Mouse (Mus musculus) hindbrain, embryonic 10.5 days (tissue): ENCODE results near the gene Prkcz. TPM values are rescaled to one million over a fixed set of nuclear protein-coding genes. Genes with fewer than 3 reads are reported as not detected.

ENCODE experiments used
- DNase-seq: peaks from one replicate; pipeline ENCODE4 v3.0.0-alpha.2; 2017; ENCODE audit warnings: low spot score
- H3K27ac ChIP-seq: fragments of 300-500 bp; sonication (generic); 2 replicates; pipeline ENCODE4 v1.5.1; 2016; ENCODE audit warnings: mild to moderate bottlenecking, moderate library complexity
- H3K27me3 ChIP-seq: fragments of 300-500 bp; sonication (generic); 2 replicates; pipeline ENCODE4 v1.6.1; 2016; ENCODE audit warnings: mild to moderate bottlenecking; ENCODE audit not compliant: poor library complexity, insufficient read depth, severe bottlenecking
- H3K36me3 ChIP-seq: fragments of 300-500 bp; sonication (generic); 2 replicates; pipeline ENCODE4 v1.6.1; 2016; ENCODE audit warnings: mild to moderate bottlenecking, moderate library complexity
- H3K4me1 ChIP-seq: fragments of 300-500 bp; sonication (generic); replicated peaks from 2 replicates; pipeline ENCODE4 v1.6.1; 2016; ENCODE audit warnings: mild to moderate bottlenecking
- H3K4me3 ChIP-seq: fragments of 300-500 bp; sonication (generic); 2 replicates; pipeline ENCODE4 v1.5.1; 2016; ENCODE audit warnings: mild to moderate bottlenecking, moderate library complexity
- H3K9me3 ChIP-seq: fragments of 300-500 bp; sonication (generic); 2 replicates; pipeline ENCODE4 v1.6.1; 2016; ENCODE audit warnings: mild to moderate bottlenecking, moderate library complexity
- WGBS: fragments of 180-500 bp; shearing (Covaris S2); methylation state at CpG from one replicate; pipeline ENCODE4 v1.1.7; 2016; 5-methylcytosine and 5-hydroxymethylcytosine counted together
- polyA plus RNA-seq: library from polyadenylated mRNA; unstranded; fragments of >200 nt; fragmentation: Nextera tagmentation; extraction: Ambion mirVana; gene quantifications from 2 replicates; pipeline ENCODE4 v1.2.1, GENCODE M21; 2016

The Prkcz gene
- polyA plus RNA-seq, 1 experiment from 2014 or later, result 19.3 TPM

DNA sequence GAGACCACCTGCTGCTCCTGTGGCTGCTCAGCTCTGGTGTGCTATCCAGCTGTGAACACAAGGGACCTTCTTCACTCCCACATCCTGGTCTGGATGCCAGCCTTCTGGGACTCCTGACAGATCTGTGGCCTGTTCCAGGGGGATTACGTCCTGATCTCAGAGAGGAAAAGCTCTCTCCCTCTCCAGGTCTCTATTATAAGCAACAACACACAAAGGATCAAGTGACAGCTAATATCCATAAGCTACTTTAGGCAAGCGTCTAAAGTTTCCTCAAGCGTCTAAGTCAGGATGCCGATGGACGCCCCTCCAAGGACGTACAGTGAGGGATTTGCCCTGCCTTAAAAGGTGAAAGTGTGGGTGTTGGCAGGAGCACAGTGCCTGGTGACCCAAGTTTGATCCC, 78.9 kb downstream of the Prkcz start:
- H3K4me3 ChIP-seq, result no peak overlapping the region
- peaks cover 61% of the 10 kb centered on the region for H3K4me1 ChIP-seq
- no peaks in the 10 kb centered on the region for H3K36me3 ChIP-seq
- WGBS, result 54% methylated on average over 6 of the region's 6 CpGs
- H3K27ac ChIP-seq, result peak overlapping the region; percentile 66
- H3K9me3 ChIP-seq, result no peaks in the 10 kb centered on the region
- H3K27me3 ChIP-seq, result no peaks in the 10 kb centered on the region
- no peak for DNase-seq

GRCm38 (mm10) chr4:155281652-155282051, 79.5 kb downstream of the Prkcz start:
- WGBS, result 84% methylated on average over 8 of the region's 8 CpGs
- peaks cover 61% of the 10 kb centered on the region for H3K4me1 ChIP-seq
- H3K27ac ChIP-seq, result peak overlapping the region; percentile 66
- no peak overlapping the region for H3K4me3 ChIP-seq
- no peaks in the 10 kb centered on the region for H3K9me3 ChIP-seq
- DNase-seq, result no peak
- no peaks in the 10 kb centered on the region for H3K36me3 ChIP-seq
- no peaks in the 10 kb centered on the region for H3K27me3 ChIP-seq

DNA sequence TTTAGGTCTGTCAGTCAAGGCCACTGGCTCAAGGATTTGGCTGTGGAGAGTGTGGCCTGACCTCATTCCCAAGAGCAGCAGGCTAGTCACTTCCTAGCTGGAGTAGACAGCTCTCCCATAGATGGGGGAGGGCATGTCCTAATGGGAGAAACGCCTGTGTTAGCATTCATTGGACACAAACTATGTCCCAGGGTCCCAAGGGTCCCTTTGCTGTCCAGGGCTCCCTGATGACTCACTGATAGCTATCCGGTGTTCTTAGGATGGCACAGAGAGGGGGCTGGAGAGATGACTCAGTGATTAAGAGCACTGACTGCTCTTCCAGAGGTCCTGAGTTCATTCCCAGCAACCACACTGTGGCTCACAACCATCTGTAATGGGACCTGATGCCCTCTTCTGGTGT, 79.9 kb downstream of the Prkcz start:
- Histone ChIP-seq H3K4me1 (peaks cover 61% of the 10 kb centered on the region), H3K4me3 (no peak overlapping the region), H3K9me3 (no peaks in the 10 kb centered on the region), H3K36me3 (no peaks in the 10 kb centered on the region), H3K27me3 (no peaks in the 10 kb centered on the region), H3K27ac (no peak overlapping the region; the same call in 1 of the 2 replicates)
- 81% methylated on average over 2 of the region's 2 CpGs for WGBS
- no peak for DNase-seq

- DNase-seq, result no peak
- no peaks in the 10 kb centered on the region for H3K27me3 ChIP-seq
- H3K4me3 ChIP-seq, result no peak overlapping the region
- H3K4me1 ChIP-seq, result peaks cover 61% of the 10 kb centered on the region
- no peaks in the 10 kb centered on the region for H3K36me3 ChIP-seq
- H3K27ac ChIP-seq, result no peak overlapping the region
- 94% methylated on average over 1 of the region's 1 CpGs for WGBS
- H3K9me3 ChIP-seq, result no peaks in the 10 kb centered on the region
Measured at GRCm38 (mm10) chr4:155280768-155281121, 80.4 kb downstream of the Prkcz start.

DNA sequence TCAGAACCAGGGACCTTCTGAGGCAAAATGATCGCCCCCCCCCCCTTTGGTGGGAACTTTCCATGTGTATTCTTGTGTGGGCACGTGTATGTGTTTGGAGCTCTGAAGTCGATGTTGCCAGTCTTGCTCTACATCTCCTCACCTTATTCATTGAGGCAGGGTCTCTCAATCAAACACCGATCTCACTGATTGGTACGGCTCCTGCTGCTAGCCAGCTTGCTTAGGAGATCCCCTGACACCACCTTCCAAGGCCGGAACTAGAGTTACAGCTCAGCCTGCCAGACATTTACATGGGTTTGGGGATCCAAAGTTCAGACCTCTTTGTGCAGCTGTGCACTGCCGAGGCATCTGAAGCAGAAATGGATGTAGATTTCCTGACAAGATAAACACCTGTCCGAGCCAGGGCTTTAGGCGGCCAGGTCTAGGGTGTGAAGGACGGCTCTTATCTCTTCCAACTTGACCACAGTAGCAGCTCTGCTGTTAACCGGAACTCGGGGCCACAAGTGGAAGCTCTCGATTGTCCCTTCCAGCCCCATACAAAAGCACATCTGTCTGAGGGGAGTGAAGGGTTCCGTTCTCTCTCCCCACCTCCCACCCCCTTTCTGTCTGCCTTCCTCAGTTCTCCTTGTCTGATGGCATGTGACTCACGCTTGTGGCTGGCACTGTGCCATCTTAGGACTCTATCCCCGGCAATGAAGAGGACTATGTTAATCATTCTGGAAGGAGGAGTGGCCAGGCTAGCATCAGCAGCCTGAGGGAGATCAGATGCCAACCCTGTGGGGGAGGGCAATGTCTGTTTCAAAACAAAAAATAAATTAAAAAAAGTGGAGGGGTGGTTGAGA, 81.0 kb downstream of the Prkcz start:
- 90% methylated on average over 16 of the region's 16 CpGs for WGBS
- Histone ChIP-seq H3K27me3 (no peaks in the 10 kb centered on the region), H3K27ac (no peak overlapping the region), H3K4me3 (no peak overlapping the region), H3K4me1 (peaks cover 58% of the 10 kb centered on the region), H3K9me3 (no peaks in the 10 kb centered on the region), H3K36me3 (no peaks in the 10 kb centered on the region)
- DNase-seq, result no peak

GRCm38 (mm10) chr4:155279054-155279453, 82.1 kb downstream of the Prkcz start:
- no peaks in the 10 kb centered on the region for H3K9me3 ChIP-seq
- peak overlapping the region; percentile 57; the same call in 1 of the 2 replicates for H3K27ac ChIP-seq
- H3K4me1 ChIP-seq, result peaks cover 55% of the 10 kb centered on the region
- 84% methylated on average over 8 of the region's 8 CpGs for WGBS
- no peaks in the 10 kb centered on the region for H3K27me3 ChIP-seq
- no peak overlapping the region for H3K4me3 ChIP-seq
- DNase-seq, result no peak
- no peaks in the 10 kb centered on the region for H3K36me3 ChIP-seq

DNA sequence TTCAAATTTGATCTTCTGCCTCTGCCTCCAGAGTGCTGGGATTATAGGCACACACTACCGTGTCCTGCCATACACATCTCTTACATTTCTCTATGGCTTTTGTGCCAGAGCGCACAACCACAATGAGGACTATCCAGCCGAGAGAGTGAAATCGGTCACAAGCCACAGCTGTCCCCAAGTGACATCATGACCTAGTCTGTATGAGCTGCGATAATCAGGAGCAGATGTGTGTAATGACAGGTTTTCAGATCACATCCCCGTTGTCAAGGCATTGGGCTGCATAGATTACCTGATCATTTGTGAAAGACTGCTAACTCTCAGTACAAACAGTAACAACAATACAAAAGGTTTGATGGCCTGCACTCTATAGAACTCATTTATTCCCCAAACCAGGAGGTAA, 83.2 kb downstream of the Prkcz start:
- Histone ChIP-seq H3K9me3 (no peaks in the 10 kb centered on the region), H3K4me1 (peaks cover 45% of the 10 kb centered on the region), H3K36me3 (no peaks in the 10 kb centered on the region), H3K27ac (peak overlapping the region; percentile 57), H3K27me3 (no peaks in the 10 kb centered on the region), H3K4me3 (no peak overlapping the region)
- WGBS, result 59% methylated on average over 6 of the region's 6 CpGs
- no peak for DNase-seq

GRCm38 (mm10) chr4:155274851-155275250, 86.3 kb downstream of the Prkcz start:
- no peaks in the 10 kb centered on the region for H3K9me3 ChIP-seq
- H3K36me3 ChIP-seq, result no peaks in the 10 kb centered on the region
- H3K27me3 ChIP-seq, result no peaks in the 10 kb centered on the region
- no peak overlapping the region for H3K4me3 ChIP-seq
- H3K27ac ChIP-seq, result no peak overlapping the region
- DNase-seq, result no peak
- peaks cover 21% of the 10 kb centered on the region for H3K4me1 ChIP-seq
- WGBS, result 68% methylated on average over 3 of the region's 3 CpGs

DNA sequence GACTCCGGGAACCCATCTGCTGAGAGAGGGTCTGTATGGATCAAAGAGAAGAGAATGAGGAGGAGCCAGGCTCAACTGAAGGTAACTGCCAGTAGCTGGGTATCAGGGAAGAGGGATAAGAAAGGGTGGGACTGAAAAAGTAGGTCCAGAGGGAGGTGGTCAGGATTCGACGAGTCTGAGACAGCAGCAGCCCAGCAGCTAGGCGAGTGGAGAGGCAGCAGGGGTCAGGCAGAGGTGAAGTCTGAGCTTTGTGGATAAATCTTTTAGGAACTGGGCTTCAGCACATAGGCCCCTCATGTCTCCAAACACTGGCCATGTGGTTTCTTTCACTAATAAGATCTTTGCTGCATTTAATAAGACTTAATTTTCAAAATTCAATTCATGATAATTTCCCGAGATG, 86.7 kb downstream of the Prkcz start:
- DNase-seq, result no peak
- peaks cover 21% of the 10 kb centered on the region for H3K4me1 ChIP-seq
- H3K9me3 ChIP-seq, result no peaks in the 10 kb centered on the region
- no peak overlapping the region for H3K4me3 ChIP-seq
- no peak overlapping the region for H3K27ac ChIP-seq
- WGBS, result 69% methylated on average over 5 of the region's 5 CpGs
- H3K27me3 ChIP-seq, result no peaks in the 10 kb centered on the region
- H3K36me3 ChIP-seq, result no peaks in the 10 kb centered on the region

DNA sequence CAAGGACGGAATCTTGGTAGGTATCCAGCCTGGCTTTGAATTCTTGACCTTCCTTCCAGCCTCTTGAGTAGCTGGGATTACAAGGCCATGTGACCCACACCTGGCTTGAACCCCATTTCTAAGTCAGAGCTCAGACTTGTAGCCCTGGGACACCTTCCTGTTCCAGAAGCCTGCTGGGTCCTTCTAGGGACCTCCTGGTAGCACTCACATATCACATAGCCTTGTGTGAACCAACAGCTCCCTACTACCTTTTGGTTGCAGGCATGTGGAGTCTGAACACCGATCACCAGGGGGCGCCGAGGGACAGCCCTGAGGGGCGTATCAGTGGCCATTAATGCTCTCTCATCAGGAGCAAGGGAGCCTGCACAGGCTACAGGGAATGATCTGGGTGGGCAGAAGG, 92.8 kb downstream of the Prkcz start:
- Histone ChIP-seq H3K4me1 (peaks cover 27% of the 10 kb centered on the region), H3K27me3 (no peaks in the 10 kb centered on the region), H3K9me3 (no peaks in the 10 kb centered on the region), H3K36me3 (no peaks in the 10 kb centered on the region), H3K4me3 (no peak overlapping the region), H3K27ac (no peak overlapping the region)
- peak; percentile 65 for DNase-seq
- WGBS, result 30% methylated on average over 5 of the region's 5 CpGs

GRCm38 (mm10) chr4:155267639-155268175, 93.5 kb downstream of the Prkcz start:
- DNase-seq, result peak; percentile 20
- WGBS, result 66% methylated on average over 12 of the region's 12 CpGs
- Histone ChIP-seq H3K27ac (peak overlapping the region; percentile 47; the same call in 1 of the 2 replicates), H3K27me3 (no peaks in the 10 kb centered on the region), H3K4me1 (peaks cover 27% of the 10 kb centered on the region), H3K36me3 (no peaks in the 10 kb centered on the region), H3K9me3 (no peaks in the 10 kb centered on the region), H3K4me3 (no peak overlapping the region)

DNA sequence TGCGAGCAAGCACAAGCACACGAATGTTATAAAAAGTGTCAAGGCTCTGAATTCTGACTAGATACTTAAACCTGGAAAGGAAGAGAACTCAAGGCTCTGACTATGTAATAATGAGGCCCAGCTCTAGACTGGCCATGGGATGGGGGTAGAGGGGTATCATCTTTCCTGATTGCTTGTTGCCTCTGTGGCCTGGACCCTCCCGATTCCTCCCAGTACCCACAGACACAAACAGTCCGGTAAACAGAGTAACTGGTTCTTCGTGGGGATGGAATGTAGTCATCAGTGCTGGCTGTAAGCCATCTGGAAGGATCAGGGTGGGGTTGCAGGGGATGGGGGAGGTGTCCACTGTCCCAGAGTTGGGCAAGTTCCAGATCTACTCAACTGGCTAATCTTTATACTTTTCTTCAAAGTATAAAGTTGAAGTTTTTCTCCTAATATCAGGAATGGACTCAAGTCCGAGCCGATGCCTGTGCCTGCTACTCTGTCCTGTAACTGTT, 94.1 kb downstream of the Prkcz start:
- no peak overlapping the region for H3K4me3 ChIP-seq
- H3K9me3 ChIP-seq, result no peaks in the 10 kb centered on the region
- no peak for DNase-seq
- peaks cover 4% of the 10 kb centered on the region; the same call in 1 of the 2 replicates for H3K36me3 ChIP-seq
- H3K27me3 ChIP-seq, result no peaks in the 10 kb centered on the region
- peaks cover 27% of the 10 kb centered on the region for H3K4me1 ChIP-seq
- H3K27ac ChIP-seq, result peak overlapping the region; percentile 47; the same call in 1 of the 2 replicates
- WGBS, result 85% methylated on average over 7 of the region's 7 CpGs
